Mouse (Mus musculus) monocyte, adult 59 days (primary cell): ENCODE results near the gene Rfx7. TPM values are rescaled to one million over a fixed set of nuclear protein-coding genes. Genes with fewer than 3 reads are reported as not detected.

Experiments used
- total RNA-seq, 2 experiments: library from RNA; stranded (reverse); gene quantifications; one replicate each; pipeline ENCODE4 v1.2.4; 2023

The Rfx7 gene
- total RNA-seq, result 10 to 100 TPM; 28.1 to 30.4 TPM

GRCm38 (mm10) chr9:72531996-72532380, at the start of gene Rfx7:
TSS of gene Rfx7 (plus strand) at chr9:72532240.

GRCm38 (mm10) chr9:72492194-72492565, 39.9 kb upstream of the Rfx7 start, which contains the start of gene Tex9:
TSS of gene Tex9 (minus strand) at chr9:72492212.

GRCm38 (mm10) chr9:72661895-72662661, 130.0 kb downstream of the Rfx7 start, which contains the start of gene Nedd4:
TSS of gene Nedd4 (plus strand) at chr9:72662346.

Other genes with a start within 250 kb of the Rfx7 start
- gene Mns1, start 94.2 kb upstream of the Rfx7 start, total RNA-seq, result under 1 TPM in 1 of 2 experiments, not detected in 1; 0.29 TPM
- gene Tex9, start 40.0 kb upstream of the Rfx7 start, total RNA-seq, result 1 to 10 TPM; 2.0 TPM
- gene Nedd4, start 130.1 kb downstream of the Rfx7 start, total RNA-seq, result 10 to 100 TPM; 10.3 to 19.5 TPM